Comparison of ENCODE assay signal across 8 mouse cellular contexts in genomic region chr16:94724747-94725211, GRCm38 (mm10).
A peak's percentile ranks its signal among the peaks of the same experiment; 100 is the strongest.
DNase-seq lines count a peak whose midpoint lies in the region; ATAC-seq and TF ChIP-seq lines count a peak whose summit lies in the region.

No protein-coding gene starts in this region.

- H3K4me3 ChIP-seq in lung, embryonic 14.5 days (ENCODE audit: low read depth, low read length) = peak overlapping the region; percentile 41

- WGBS in lung, embryonic 14.5 days = 6% methylated on average over 18 of the region's 18 CpGs

- peaks cover 4% of the 10 kb centered on the region; the same call in 1 of the 2 replicates for H3K4me1 ChIP-seq in lung, embryonic 14.5 days (ENCODE audit: insufficient read depth)

- H3K4me2 ChIP-seq in lung, embryonic 14.5 days = peak overlapping the region; percentile 75

- 0 out of 2 replicates have a peak, but pooled peaks cover 4% of the 10 kb centered on the region for H3K9me3 ChIP-seq in lung, embryonic 14.5 days (ENCODE audit: low read depth, low read length)

- TF ChIP-seq CTCF in lung, embryonic 14.5 days (IDR thresholded peaks at IDR 0.05; ENCODE audit: low read depth) = no peak

- ATAC-seq in lung, embryonic 14.5 days (ENCODE audit: insufficient read depth) = peak; percentile 29; the same call in 1 of the 2 replicates
- ATAC-seq in granulocyte monocyte progenitor cell, adult 5-6 weeks (replicated peaks; ENCODE audit: poor library complexity, severe bottlenecking) = peak; percentile 64
- ATAC-seq in erythroid progenitor cell, adult 5-6 weeks (replicated peaks; ENCODE audit: low FRiP score, poor library complexity, severe bottlenecking) = no peak

- DNase-seq in lung, embryonic 14.5 days = peak; percentile 43
- DNase-seq in lung, adult 18-20 months = no peak
- peak; percentile 51 for DNase-seq in cerebellum, adult 8-10 months
- peak; percentile 31 for DNase-seq in layer of hippocampus, adult 9-10 months (ENCODE audit: low spot score)
- DNase-seq in lung, postnatal 10 days = peak; percentile 33
- DNase-seq in retina, postnatal 7 days (ENCODE audit: low read depth, low spot score) = peak; percentile 21

- H3K27me3 ChIP-seq in lung, embryonic 14.5 days (ENCODE audit: insufficient read depth, low read length) = no peaks in the 10 kb centered on the region

- peak overlapping the region; percentile 42 for H3K9ac ChIP-seq in lung, embryonic 14.5 days

- H3K36me3 ChIP-seq in lung, embryonic 14.5 days (ENCODE audit: insufficient read depth) = no peaks in the 10 kb centered on the region

- peak overlapping the region; percentile 52; the same call in 1 of the 2 replicates for H3K27ac ChIP-seq in lung, embryonic 14.5 days (ENCODE audit: low read depth)

Comparison
In these comparisons a context has a peak if more than half of its experiments do, and no peak if none do; other contexts are left out.
1. DNase-seq: peak in lung, embryonic 14.5 days (single experiment), cerebellum, adult 8-10 months (single experiment), layer of hippocampus, adult 9-10 months (single experiment), lung, postnatal 10 days (single experiment) and retina, postnatal 7 days (single experiment); none in lung, adult 18-20 months (0 of 2).